Mouse (Mus musculus) kidney, postnatal 14 days (tissue): ENCODE data around the gene Dennd5b.
"Not testable (repeated sequence)": the region's sequence is repeated elsewhere in the genome, so short reads cannot be mapped to it uniquely, and the experiment has no call there.

Experiments
- DNase-seq: peaks from one replicate; pipeline ENCODE4 v3.0.0; 2022; ENCODE audit warnings: mixed read lengths

Gene Dennd5b

GRCm38 (mm10) chr6:148945509-148946408 lies 155.7 kb downstream of the Dennd5b start:
- DNase-seq = no peak

GRCm38 (mm10) chr6:148944767-148945508 lies 156.5 kb downstream of the Dennd5b start:
- peak; percentile 76 for DNase-seq

GRCm38 (mm10) chr6:148944344-148944766 lies 157.1 kb downstream of the Dennd5b start:
- DNase-seq = no peak

- DNase-seq = peak; percentile 33
Observed at GRCm38 (mm10) chr6:148943695-148944094, 157.8 kb downstream of the Dennd5b start.

- DNase-seq = no peak
Observed at GRCm38 (mm10) chr6:148942406-148942805, 159.1 kb downstream of the Dennd5b start.

- DNase-seq = no peak
Observed at GRCm38 (mm10) chr6:148941880-148942279, 159.6 kb downstream of the Dennd5b start.

GRCm38 (mm10) chr6:148940383-148940782 lies 161.1 kb downstream of the Dennd5b start:
- DNase-seq = not testable (repeated sequence)
